Mouse (Mus musculus): ENCODE data around the gene Nav3.
"Not testable (repeated sequence)": the region's sequence is repeated elsewhere in the genome, so short reads cannot be mapped to it uniquely, and the experiment has no call there.

Nav3 gene

GRCm38 (mm10) chr10:110034582-110035099, 421.4 kb downstream of the Nav3 start:
- DNase-seq = no peak

DNA sequence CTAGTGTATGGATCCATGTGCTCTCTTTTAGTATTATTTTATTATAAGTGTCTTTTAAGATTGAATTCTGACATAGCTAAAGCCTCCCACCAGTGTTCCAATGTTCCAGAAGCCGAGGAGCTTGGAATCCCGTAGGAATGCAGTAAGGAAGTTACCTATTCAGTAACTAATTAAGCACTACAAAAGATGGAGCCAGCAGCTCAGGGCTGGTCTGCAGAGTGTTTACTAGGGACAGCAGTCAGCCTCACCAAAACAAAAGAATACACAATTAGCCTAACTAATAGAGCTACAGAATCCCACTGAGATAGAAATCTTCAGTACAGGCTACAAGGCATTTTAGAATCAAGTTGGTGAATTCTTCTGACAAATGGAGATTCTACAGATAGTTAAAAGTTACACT, 431.1 kb downstream of the Nav3 start:
- not testable (repeated sequence) for DNase-seq

DNA sequence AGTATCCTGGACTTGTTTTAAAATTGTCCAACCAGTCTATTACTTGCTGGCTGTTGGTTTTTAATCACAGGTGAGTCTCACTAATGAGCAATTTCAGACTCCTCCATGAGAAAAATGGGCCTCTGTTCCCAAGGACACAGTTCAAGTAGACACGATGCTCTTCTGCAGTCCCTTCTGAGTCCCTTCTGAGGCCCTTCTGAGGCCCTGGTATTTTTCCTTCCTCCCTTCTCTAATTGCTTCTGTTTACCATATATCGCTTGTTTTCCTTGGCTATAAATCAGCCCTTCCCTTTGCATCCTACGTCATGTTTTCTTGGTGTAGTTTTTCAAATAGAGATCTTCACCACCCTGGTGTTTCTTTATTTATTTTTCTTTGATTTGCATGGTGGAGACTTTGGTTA, 433.9 kb downstream of the Nav3 start:
- no peak for DNase-seq

GRCm38 (mm10) chr10:110019266-110019866, 436.6 kb downstream of the Nav3 start:
- DNase-seq = no peak

- not testable (repeated sequence) for DNase-seq
Measured at GRCm38 (mm10) chr10:110001328-110001727, 454.7 kb downstream of the Nav3 start.

DNA sequence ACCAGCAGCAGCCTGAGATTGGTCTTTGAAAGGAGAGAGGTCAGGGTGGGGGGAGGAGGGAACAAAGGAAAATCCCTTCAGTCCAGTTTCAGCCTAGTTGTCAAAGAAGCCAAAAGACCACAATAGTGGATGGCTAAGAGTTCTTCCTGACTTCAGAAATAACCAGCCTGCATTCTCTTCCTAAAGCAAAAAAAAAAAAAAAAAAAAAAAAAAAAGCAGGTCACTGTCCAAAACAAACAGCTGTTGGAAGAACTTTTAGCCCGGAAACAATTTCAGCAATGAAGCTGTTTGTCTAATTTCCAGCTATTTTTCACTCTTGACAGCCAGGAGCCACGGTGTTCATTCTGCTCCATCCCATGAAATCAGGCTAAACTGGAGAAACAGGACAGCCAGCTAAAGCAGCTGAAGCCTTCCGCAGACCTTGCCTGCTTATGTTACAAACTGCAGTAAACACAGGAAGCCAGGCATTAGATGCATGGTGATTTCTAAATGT, 455.2 kb downstream of the Nav3 start:
- peak; percentile 27 to 55 for DNase-seq

GRCm38 (mm10) chr10:109999904-110000303, 456.1 kb downstream of the Nav3 start:
- peak; percentile 17 to 38 for DNase-seq

DNA sequence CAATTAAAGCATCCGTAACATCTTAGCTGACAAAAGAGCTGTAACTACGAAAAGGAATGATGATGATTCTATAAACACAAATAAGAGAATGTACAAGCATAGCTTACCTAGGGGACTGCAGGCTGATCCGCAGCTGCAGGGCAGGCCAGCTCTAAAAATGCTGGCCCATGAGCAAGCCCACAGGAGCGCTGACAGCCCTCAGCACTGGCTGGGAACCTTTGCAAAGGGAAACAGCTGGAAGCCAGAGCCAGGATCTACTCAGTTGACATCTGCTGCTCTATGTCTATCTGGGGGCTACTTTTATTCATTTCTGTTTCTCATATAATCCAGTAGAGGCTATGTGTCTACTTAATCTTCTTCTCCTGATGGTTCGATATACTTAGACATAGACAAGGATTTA, 461.7 kb downstream of the Nav3 start:
- DNase-seq = peak in 1 of 2 experiments; percentile 27

DNA sequence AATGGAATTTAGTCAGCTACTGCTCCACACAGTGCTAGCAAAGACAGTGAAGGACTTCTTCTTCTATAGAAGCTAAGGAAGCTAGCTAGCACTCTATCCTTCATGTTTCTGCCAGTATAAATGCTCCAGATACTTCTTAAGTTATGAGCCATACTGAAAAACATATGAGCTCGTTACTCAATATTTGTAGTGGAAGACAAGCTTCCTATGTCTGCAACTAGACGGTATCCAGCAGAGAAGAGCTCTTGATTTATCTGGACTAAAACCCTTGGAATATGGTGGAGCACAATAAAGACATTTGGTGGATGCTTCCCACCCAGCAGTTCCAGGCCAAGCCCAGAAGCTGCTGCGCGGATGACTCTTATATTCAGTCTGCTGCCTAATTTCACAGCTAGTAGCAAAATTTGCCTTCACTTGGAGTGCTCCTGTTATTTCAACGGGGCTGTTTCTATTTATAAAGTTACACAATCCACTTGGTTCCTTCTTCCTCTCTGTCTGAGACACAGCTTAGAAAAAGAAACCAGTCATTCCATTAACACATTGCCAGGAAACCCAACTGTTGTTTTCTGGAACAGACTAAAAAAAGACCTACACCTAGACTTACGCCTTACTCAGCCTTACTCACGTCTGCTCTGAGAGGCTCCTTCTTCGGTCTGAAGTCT, 470.0 kb downstream of the Nav3 start:
- no peak for DNase-seq

DNA sequence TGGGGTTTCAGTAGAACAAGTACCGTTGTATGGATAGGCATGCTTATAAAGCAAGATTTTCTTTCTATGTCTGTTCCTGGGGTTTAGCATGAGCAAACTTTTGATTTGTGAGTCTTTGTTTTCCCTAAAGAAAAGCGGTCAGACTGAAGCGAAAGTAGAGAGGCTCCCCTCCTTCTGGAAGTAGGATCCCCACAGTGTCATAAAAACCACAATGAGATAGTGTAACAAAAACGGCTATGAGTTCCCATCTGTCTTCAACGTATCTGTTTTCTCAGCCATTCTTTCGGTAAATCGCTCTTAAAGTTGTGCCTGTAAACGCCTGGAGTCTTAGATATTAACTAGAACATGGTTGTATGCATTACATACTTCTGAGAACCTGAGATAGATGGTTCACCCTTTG, 479.7 kb downstream of the Nav3 start:
- DNase-seq = no peak

DNA sequence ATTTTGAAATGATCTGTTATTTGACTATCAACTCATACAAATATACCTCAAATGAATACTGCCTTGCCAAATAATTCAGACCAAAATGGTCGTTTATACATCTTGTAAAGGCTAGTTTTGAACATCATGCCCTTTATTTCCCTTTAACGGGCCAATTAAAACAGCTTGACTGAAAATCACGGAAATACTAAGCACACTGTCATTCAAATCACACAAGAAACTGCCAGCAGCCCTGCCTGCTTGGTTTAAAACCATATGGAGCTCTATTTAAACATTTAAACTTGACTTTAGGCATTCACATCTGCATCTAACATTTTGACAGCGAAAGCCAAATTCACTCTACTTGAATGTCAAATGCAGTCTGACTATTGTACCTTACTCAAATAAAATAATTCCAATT, 481.8 kb downstream of the Nav3 start:
- DNase-seq = no peak

- no peak for DNase-seq
Measured at GRCm38 (mm10) chr10:109973483-109973882, 482.5 kb downstream of the Nav3 start.

DNA sequence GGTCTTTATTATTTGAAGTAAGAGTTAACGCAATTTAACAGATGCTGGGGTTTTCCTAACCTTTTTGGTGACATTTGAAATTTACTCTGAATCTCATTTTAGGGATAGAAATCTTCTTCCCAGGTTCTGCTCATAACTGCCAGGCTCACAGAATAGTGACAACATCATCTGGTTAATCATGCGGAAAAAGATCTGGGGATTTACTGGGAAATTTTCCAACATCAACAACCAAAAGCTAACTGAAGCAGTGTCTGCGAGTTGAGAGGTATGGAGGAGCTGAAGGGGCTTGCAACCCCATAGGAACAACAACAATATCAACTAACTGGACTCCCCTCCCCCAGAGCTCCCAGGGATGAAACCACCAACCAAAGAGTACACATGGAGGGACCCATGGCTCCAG, 505.7 kb downstream of the Nav3 start:
- no peak for DNase-seq

DNA sequence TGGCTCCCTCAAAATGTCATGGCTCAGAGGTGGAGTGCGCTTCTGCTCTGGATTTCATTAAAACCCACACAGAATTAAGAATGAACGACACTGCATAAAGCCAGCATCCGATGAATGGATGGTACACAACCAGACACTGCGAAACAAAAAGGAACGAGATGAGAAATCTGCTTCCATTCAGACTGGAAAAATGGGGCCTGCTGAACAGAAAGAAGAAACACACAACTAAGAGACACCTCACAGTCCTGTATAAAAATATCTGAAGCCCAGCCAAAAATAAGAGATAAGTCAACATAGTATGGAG, 526.7 kb downstream of the Nav3 start:
- no peak for DNase-seq

DNA sequence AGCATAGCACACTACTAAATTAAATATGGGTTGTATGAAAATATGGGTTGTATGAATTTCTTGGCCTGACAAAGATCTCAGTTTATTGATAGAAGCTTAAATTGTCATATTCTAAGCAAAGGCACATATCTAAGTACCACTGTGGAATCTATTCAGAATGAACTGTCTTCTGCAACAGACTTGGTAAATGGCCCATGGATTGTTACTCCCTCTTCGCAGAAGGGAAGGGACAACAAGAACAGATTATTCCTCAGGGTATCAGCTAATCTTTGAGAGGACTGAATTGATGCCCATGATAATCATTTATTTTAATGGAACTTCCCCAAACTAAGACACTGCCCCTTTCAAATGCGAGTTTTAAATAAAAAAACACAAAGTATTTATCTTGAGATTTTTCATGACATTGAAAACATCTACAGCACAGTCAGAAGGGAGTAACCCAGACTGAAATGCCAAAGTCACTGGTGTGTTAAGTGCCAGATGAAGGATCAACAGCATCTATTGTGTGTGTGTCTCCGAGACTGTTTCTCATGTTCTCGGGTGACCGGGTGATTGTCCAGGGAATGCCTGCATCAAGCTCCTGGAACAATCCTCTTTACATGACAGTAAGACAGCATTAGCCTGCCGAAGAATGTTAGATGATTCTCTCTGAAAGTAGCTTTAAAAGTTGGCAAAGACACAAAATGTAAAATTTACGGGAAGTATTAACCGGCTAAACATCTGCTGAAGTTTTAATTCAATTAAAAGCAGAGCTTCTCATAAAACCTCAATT, 527.3 kb downstream of the Nav3 start:
- DNase-seq = no peak

DNA sequence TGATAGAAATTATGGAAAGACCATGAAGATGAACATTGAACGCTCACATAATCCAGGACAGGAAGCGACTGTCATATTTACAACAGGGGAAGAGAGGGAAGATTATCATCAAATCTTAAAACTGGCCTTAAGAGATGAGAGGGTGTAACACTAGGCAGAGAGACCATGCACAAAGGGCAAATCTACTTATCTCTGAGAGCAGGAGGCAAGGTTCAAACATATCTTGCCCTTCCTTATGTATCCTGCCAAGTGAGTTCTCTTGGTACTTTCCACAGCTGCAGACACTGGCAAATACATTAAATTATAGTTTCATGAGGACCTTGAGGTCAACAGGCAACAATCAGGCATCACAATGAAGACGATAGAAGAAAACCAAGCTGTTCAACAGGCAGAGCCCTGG, 529.9 kb downstream of the Nav3 start:
- DNase-seq = no peak

DNA sequence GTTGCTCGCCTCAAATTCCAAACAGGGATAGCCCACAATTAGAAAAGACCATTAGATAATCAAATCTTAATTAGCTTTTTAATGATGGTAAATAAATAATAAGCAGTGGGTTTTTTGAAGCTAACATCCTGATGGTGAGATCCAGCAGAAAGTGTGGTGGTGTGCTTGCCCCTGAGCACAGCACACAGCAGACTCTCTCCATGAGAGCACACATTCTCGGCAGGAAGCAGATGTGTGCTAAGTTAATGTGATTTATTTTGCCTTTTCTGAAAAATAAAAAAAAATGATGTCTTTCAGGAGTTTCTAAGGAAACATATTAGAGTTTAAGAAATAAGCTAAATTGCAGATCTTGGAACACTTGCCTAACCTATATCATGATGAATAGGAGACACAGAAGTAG, 531.9 kb downstream of the Nav3 start:
- DNase-seq = no peak

- peak; percentile 12 to 37 for DNase-seq
Measured at GRCm38 (mm10) chr10:109921368-109921767, 534.6 kb downstream of the Nav3 start.

DNA sequence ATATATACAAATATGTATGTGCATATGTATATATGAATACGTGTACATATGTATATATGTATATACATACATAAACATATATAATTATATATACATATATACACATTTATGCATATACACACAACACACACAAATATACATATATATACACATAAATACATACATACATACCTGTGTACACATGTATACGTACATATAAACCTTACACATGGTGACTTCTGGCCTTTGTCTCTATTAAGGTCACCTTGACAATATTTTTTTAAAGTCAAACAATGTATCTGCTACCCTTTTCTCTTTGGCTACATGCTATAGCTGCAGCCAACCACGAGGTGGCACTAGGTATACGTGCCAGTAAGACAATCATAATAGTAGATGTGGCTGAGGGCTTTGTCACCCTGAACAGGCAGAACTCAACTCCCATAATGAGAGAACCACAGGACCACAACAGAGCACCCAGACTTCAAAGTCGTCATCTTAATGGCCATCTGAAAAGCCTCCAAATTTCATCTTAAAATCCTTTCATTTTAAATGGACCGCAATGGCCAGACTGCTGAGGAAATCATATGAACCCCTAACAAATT, 535.3 kb downstream of the Nav3 start:
- peak; percentile 66 to 70 for DNase-seq

- DNase-seq = peak; percentile 21 to 33
Measured at GRCm38 (mm10) chr10:109919515-109919914, 536.5 kb downstream of the Nav3 start.

GRCm38 (mm10) chr10:109907206-109907605, 548.8 kb downstream of the Nav3 start:
- DNase-seq = no peak

DNA sequence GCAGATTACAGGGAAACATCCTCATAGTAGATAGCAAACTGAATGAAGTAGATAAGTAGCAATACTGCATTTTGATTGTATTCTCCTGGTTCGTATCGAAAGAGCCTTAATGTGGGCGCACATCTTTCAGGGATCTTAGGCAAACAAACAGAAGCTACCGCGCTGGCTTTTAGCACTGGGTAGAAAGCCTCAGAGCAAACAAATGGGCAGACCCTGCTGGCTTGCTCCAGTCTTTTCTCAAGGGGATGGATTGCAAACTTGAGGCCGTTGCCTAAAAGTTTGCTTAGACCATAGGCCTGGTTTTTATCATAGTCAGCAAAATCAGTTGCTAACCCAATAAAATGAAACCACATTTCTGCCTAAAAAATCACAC, 549.6 kb downstream of the Nav3 start:
- DNase-seq = no peak

DNA sequence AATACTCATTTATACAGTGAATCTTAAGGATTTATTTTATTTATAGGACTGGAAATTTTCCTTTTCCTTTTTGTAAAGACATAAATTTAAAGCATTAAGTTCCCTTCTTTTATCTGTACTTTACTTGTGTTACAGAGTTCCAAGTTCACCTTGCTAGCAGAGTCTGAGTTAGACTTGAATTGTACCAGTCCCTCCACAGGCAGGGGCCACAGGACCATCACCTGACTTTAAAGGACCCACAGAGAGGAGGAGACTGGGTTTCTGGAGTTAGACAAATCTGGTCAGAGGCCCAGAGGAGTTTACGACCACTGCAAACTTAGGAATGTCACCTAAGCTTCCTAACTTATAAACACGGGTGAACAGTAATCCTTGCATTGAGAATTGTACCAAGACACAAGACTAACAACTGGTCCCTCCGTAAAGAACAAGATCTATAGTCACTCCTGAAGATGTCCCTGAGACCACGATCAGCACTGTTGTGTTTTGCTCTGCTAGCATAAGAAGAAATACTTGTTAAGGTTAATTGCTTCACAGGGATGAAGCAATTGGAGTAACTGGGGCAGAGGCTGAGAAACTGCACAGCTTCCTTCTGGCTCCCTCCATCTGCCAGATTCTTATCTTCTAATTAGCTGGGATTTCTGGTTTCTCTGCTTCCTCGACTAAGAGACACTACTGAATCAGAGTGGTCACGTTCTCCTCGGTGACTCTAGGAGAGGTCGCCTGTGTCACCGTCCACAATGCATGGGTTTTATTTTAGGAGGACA, 550.2 kb downstream of the Nav3 start:
- DNase-seq = no peak
